Mouse (Mus musculus): ENCODE data around the gene Sinhcaf. TPM values are rescaled to one million over a fixed set of nuclear protein-coding genes. Genes with fewer than 3 reads are reported as not detected.

Sinhcaf gene
- polyA plus RNA-seq, 2 experiments = 28.3 to 69.9 TPM

DNA sequence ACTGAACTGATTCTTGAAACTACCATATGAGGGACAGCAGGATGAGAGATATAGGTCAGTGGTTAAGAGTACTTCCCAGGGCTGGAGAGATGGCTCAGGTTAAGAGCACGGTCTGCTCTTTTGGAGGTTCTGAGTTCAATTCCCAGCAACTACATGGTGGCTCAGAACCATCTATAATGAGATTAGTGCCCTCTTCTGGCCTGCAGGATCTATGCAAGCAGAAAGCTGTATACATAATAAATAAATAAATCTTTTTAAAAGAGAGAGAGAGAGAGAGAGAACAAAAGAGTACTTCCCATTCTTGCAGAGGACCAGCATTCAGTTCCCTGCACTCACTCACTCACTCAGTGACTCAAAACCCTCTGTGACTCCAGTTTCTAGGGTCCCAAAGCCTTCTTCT is 12.4 kb upstream of the Sinhcaf start:
- Histone ChIP-seq H3K9ac (ENCODE audit: low read depth, low read length, severe bottlenecking) (no peak overlapping the region), H3K27me3 (ENCODE audit: control insufficient read depth, insufficient read depth, low read length) (no peaks in the 10 kb centered on the region), H3K36me3 (ENCODE audit: control insufficient read depth, insufficient read depth, low read length) (no peaks in the 10 kb centered on the region), H3K27ac (replicated peaks; ENCODE audit: low read depth, low read length) (no peak overlapping the region), H3K4me2 (replicated peaks; ENCODE audit: low read depth, low read length, severe bottlenecking) (no peak overlapping the region), H3K4me3 (replicated peaks; ENCODE audit: low read length) (no peak overlapping the region), H3K9me3 (ENCODE audit: control insufficient read depth, low read length) (no peaks in the 10 kb centered on the region), H3K4me1 (ENCODE audit: control insufficient read depth, insufficient read depth, low read length) (peaks cover 3% of the 10 kb centered on the region; the same call in 1 of the 2 replicates)
- TF ChIP-seq POLR2A (IDR thresholded peaks at IDR 0.05; ENCODE audit: borderline replicate concordance, extremely low read depth, insufficient read depth, insufficient read length) = no peak
- DNase-seq (ENCODE audit: low spot score) (no peak), ATAC-seq (ENCODE audit: low FRiP score, low read depth) (no peak)
- 94% methylated on average over 1 of the region's 1 CpGs for WGBS

DNA sequence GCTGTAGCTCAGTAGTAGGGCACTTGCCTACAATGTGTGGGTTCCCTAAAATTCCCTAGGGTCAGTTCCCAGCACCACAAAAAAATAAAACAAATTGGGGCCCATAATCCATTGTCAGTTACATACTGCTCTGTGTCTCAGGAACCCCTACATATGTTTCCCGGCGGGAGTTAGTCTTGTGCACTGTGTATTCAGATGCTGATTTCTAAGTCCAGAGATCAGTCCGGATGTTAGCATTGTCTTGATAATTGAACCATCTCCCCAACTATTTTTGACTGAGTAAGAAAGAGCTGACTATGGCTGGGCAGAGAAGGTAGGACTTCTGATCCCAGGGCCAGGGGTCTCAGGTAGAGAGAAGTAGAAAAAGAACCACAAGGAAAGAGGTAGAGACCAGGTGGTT is 10.8 kb upstream of the Sinhcaf start:
- H3K27me3 ChIP-seq (ENCODE audit: control insufficient read depth, insufficient read depth, low read length) = no peaks in the 10 kb centered on the region
- no peaks in the 10 kb centered on the region for H3K36me3 ChIP-seq (ENCODE audit: control insufficient read depth, insufficient read depth, low read length)
- H3K27ac ChIP-seq (replicated peaks; ENCODE audit: low read depth, low read length) = no peak overlapping the region
- peaks cover 3% of the 10 kb centered on the region; the same call in 1 of the 2 replicates for H3K4me1 ChIP-seq (ENCODE audit: control insufficient read depth, insufficient read depth, low read length)
- 88% methylated on average over 3 of the region's 3 CpGs for WGBS
- no peak for TF ChIP-seq POLR2A (IDR thresholded peaks at IDR 0.05; ENCODE audit: borderline replicate concordance, extremely low read depth, insufficient read depth, insufficient read length)
- H3K4me3 ChIP-seq (replicated peaks; ENCODE audit: low read length) = no peak overlapping the region
- no peaks in the 10 kb centered on the region for H3K9me3 ChIP-seq (ENCODE audit: control insufficient read depth, low read length)
- no peak overlapping the region for H3K4me2 ChIP-seq (replicated peaks; ENCODE audit: low read depth, low read length, severe bottlenecking)
- ATAC-seq (ENCODE audit: low FRiP score, low read depth) = no peak
- no peak overlapping the region for H3K9ac ChIP-seq (ENCODE audit: low read depth, low read length, severe bottlenecking)
- DNase-seq (ENCODE audit: low spot score) = no peak

DNA sequence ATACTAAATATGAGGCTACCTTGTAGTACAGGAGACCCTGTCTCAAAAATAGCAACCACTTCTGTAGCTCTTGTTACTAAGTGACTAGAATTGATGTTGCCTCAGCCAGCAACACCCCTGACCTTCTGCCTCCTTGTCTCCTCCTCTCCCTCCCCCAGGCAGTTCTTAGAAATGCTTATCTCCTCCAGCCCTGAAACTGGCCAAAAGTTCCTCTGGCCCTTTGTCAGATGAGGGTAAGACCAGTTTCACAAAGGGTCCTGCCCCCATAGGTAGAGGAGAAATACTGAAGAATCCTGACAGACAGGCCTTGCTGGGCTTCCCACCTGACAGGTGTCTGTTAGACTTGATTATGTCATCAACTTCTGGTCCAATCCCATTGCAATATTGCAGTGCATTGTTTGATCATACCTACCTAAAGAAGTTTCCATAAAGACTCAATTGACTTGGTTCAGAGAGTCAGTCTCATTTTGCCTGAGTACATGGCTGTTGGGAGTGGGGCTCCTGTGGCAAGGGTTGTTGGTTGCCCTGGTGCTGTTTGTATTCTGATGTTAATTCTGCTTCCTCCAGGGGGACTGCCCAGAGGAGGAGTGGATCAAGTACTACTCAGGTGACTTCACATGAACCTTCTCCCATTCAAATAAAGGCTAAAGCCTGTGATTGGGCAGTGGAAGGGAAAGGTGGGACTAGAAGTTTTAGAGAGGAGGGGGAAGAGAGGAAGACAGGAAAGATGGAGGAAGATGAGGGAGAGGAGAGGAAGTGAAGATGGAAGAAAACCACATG is 9.6 kb upstream of the Sinhcaf start:
- DNase-seq (ENCODE audit: low spot score) (no peak), ATAC-seq (ENCODE audit: low FRiP score, low read depth) (no peak)
- TF ChIP-seq POLR2A (IDR thresholded peaks at IDR 0.05; ENCODE audit: borderline replicate concordance, extremely low read depth, insufficient read depth, insufficient read length) = no peak
- Histone ChIP-seq H3K9me3 (ENCODE audit: control insufficient read depth, low read length) (no peaks in the 10 kb centered on the region), H3K9ac (ENCODE audit: low read depth, low read length, severe bottlenecking) (no peak overlapping the region), H3K4me1 (ENCODE audit: control insufficient read depth, insufficient read depth, low read length) (peaks cover 3% of the 10 kb centered on the region; the same call in 1 of the 2 replicates), H3K27me3 (ENCODE audit: control insufficient read depth, insufficient read depth, low read length) (no peaks in the 10 kb centered on the region), H3K27ac (replicated peaks; ENCODE audit: low read depth, low read length) (no peak overlapping the region), H3K4me3 (replicated peaks; ENCODE audit: low read length) (no peak overlapping the region), H3K4me2 (replicated peaks; ENCODE audit: low read depth, low read length, severe bottlenecking) (no peak overlapping the region), H3K36me3 (ENCODE audit: control insufficient read depth, insufficient read depth, low read length) (no peaks in the 10 kb centered on the region)

DNA sequence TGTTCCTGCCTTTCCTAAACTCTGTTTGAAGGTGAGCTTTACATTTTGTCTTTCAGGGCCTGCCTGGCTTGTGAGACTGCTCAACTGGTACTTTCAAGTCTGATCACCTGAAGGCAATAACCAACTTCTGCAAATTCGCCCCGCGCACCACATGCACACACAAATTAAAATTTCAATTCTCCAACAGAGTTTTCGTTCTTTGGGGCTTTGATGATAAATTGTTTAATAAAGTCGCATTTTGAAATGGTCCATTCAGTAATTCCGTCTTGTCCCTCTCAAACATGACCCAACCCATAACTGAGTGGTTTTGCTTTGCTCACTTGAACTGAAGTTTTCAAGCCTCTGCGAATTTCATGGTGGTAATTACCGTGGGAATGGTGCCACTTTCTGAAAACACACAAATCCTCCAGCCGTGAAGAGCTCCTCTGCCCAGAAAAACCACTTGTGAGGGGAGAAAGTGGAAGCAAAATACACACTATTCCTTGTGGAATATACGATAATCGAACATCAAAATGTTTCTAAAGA is 676 bp upstream of the Sinhcaf start:
- Histone ChIP-seq H3K27me3 (ENCODE audit: control insufficient read depth, insufficient read depth, low read length) (no peaks in the 10 kb centered on the region), H3K4me2 (replicated peaks; ENCODE audit: low read depth, low read length, severe bottlenecking) (peak overlapping the region; percentile 74), H3K4me1 (ENCODE audit: control insufficient read depth, insufficient read depth, low read length) (0 out of 2 replicates have a peak, but pooled peaks cover 3% of the 10 kb centered on the region), H3K4me3 (replicated peaks; ENCODE audit: low read length) (peak overlapping the region; percentile 81), H3K9me3 (ENCODE audit: control insufficient read depth, low read length) (no peaks in the 10 kb centered on the region), H3K27ac (replicated peaks; ENCODE audit: low read depth, low read length) (peak overlapping the region; percentile 86), H3K9ac (ENCODE audit: low read depth, low read length, severe bottlenecking) (peak overlapping the region; percentile 96), H3K36me3 (ENCODE audit: control insufficient read depth, insufficient read depth, low read length) (0 out of 2 replicates have a peak, but pooled peaks cover 4% of the 10 kb centered on the region)
- no peak for TF ChIP-seq POLR2A (IDR thresholded peaks at IDR 0.05; ENCODE audit: borderline replicate concordance, extremely low read depth, insufficient read depth, insufficient read length)
- no peak for DNase-seq (ENCODE audit: low spot score)
- ATAC-seq (ENCODE audit: low FRiP score, low read depth) = no peak
- WGBS = 34% methylated on average over 11 of the region's 11 CpGs

DNA sequence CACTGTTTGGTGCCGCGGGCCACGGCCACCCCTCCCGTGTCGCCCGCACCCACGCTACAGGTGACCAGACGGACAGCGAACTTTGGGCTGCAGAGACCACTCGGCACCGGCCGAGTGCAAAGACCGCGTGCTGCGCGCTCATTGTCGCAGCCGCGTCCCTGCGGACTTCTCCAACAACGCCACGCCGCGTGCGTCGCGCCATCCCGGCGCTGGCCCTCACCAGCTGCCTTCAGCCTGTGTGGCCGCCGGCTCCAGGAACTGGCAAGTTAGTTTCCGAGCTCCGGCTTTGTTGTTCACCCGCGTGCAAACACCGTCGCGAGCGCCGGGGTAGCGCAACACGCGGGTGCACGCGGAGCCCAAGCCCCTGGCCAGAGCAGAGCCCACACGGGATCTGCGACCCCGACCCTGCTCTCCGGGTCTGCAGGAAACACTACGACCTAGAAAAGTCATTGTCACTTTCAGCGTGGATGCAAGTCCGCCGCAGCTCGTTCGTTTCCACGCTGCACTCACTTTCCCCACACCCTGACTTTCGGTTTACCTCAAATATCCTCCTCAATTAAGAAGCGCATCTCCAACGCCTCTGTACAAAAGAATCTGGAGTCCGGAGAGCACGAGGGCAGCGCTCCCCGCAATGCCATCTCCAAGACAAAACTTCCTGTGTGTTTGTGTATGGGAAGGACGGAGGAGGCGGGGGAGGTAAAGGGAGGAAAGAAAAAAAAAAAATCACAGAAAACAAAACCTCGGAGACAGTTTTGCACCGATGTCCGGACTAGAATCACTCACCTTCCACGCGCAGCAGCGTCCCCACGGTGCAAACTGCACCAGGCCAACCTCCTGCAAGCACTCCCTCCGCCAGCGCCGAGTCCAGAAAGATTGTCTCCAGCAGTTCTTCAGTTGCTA is 508 bp downstream of the Sinhcaf start:
- Histone ChIP-seq H3K27ac (replicated peaks; ENCODE audit: low read depth, low read length) (peak overlapping the region; percentile 86), H3K9me3 (ENCODE audit: control insufficient read depth, low read length) (no peaks in the 10 kb centered on the region), H3K4me2 (replicated peaks; ENCODE audit: low read depth, low read length, severe bottlenecking) (peak overlapping the region; percentile 74), H3K4me3 (replicated peaks; ENCODE audit: low read length) (peak overlapping the region; percentile 81), H3K27me3 (ENCODE audit: control insufficient read depth, insufficient read depth, low read length) (no peaks in the 10 kb centered on the region), H3K9ac (ENCODE audit: low read depth, low read length, severe bottlenecking) (peak overlapping the region; percentile 96), H3K4me1 (ENCODE audit: control insufficient read depth, insufficient read depth, low read length) (0 out of 2 replicates have a peak, but pooled peaks cover 3% of the 10 kb centered on the region), H3K36me3 (ENCODE audit: control insufficient read depth, insufficient read depth, low read length) (0 out of 2 replicates have a peak, but pooled peaks cover 4% of the 10 kb centered on the region)
- ATAC-seq (ENCODE audit: low FRiP score, low read depth) = peak; percentile 13; the same call in 1 of the 2 replicates
- TF ChIP-seq POLR2A (IDR thresholded peaks at IDR 0.05; ENCODE audit: borderline replicate concordance, extremely low read depth, insufficient read depth, insufficient read length) = 0 out of 2 replicates have a peak, but pooled peaks have one; percentile 4
- WGBS = under 1% methylated on average over 72 of the region's 75 CpGs
- peak; percentile 39 for DNase-seq (ENCODE audit: low spot score)
